Mouse (Mus musculus) limb, embryonic 10.5 days (tissue): ENCODE results near the gene Rbms3. TPM values are rescaled to one million over a fixed set of nuclear protein-coding genes. Genes with fewer than 3 reads are reported as not detected.

Source experiments
- DNase-seq: peaks from one replicate; pipeline ENCODE4 v3.0.0-alpha.2; 2017; ENCODE audit warnings: low spot score
- H3K27ac ChIP-seq: fragments of 300-500 bp; sonication (generic); 2 replicates; pipeline ENCODE4 v1.5.1; 2016; ENCODE audit warnings: mild to moderate bottlenecking
- H3K27me3 ChIP-seq: fragments of 300-500 bp; sonication (generic); 2 replicates; pipeline ENCODE4 v1.6.1; 2016; ENCODE audit warnings: low read depth, mild to moderate bottlenecking; ENCODE audit not compliant: poor library complexity, severe bottlenecking
- H3K36me3 ChIP-seq: fragments of 300-500 bp; sonication (generic); 2 replicates; pipeline ENCODE4 v1.6.1; 2016; ENCODE audit warnings: mild to moderate bottlenecking, moderate library complexity
- H3K4me1 ChIP-seq: fragments of 300-500 bp; sonication (generic); 2 replicates; pipeline ENCODE4 v1.6.1; 2016
- H3K4me3 ChIP-seq: fragments of 300-500 bp; sonication (generic); 2 replicates; pipeline ENCODE4 v1.5.1; 2016; ENCODE audit warnings: mild to moderate bottlenecking, moderate library complexity
- H3K9me3 ChIP-seq: fragments of 300-500 bp; sonication (generic); replicated peaks from 2 replicates; pipeline ENCODE4 v1.6.1; 2016; ENCODE audit warnings: mild to moderate bottlenecking
- WGBS: fragments of 180-500 bp; shearing (Covaris S2); methylation state at CpG from one replicate; pipeline ENCODE4 v1.1.7; 2016; 5-methylcytosine and 5-hydroxymethylcytosine counted together
- polyA plus RNA-seq: library from polyadenylated mRNA; unstranded; fragments of >200 nt; fragmentation: Nextera tagmentation; extraction: Ambion mirVana; gene quantifications from 2 replicates; pipeline ENCODE4 v1.2.1, GENCODE M21; 2016

Rbms3 gene
- polyA plus RNA-seq, 1 experiment from 2014 or later, result 35.2 TPM

GRCm38 (mm10) chr9:116862341-116862740 is 767.4 kb downstream of the Rbms3 start:
- DNase-seq, result no peak
- WGBS, result 91% methylated on average over 3 of the region's 3 CpGs
- Histone ChIP-seq H3K27ac (no peak overlapping the region), H3K36me3 (0 out of 2 replicates have a peak, but pooled peaks cover 4% of the 10 kb centered on the region), H3K4me1 (peaks cover 20% of the 10 kb centered on the region), H3K27me3 (no peaks in the 10 kb centered on the region), H3K9me3 (no peaks in the 10 kb centered on the region), H3K4me3 (no peak overlapping the region)

GRCm38 (mm10) chr9:116857861-116858595 is 771.7 kb downstream of the Rbms3 start:
- Histone ChIP-seq H3K4me3 (no peak overlapping the region), H3K27ac (no peak overlapping the region), H3K27me3 (no peaks in the 10 kb centered on the region), H3K4me1 (peaks cover 13% of the 10 kb centered on the region), H3K9me3 (no peaks in the 10 kb centered on the region), H3K36me3 (no peaks in the 10 kb centered on the region)
- 89% methylated on average over 6 of the region's 6 CpGs for WGBS
- DNase-seq, result no peak

- H3K4me1 ChIP-seq, result peaks cover 12% of the 10 kb centered on the region
- 65% methylated on average over 3 of the region's 3 CpGs for WGBS
- H3K4me3 ChIP-seq, result no peak overlapping the region
- H3K36me3 ChIP-seq, result no peaks in the 10 kb centered on the region
- no peaks in the 10 kb centered on the region for H3K9me3 ChIP-seq
- no peak for DNase-seq
- no peak overlapping the region for H3K27ac ChIP-seq
- H3K27me3 ChIP-seq, result no peaks in the 10 kb centered on the region
These were observed 772.6 kb downstream of the Rbms3 start for GRCm38 (mm10) chr9:116857151-116857550.

- no peaks in the 10 kb centered on the region for H3K36me3 ChIP-seq
- no peaks in the 10 kb centered on the region for H3K9me3 ChIP-seq
- DNase-seq, result no peak
- 63% methylated on average over 3 of the region's 3 CpGs for WGBS
- peak overlapping the region; percentile 17; the same call in 1 of the 2 replicates for H3K27ac ChIP-seq
- H3K4me1 ChIP-seq, result peaks cover 12% of the 10 kb centered on the region
- H3K4me3 ChIP-seq, result no peak overlapping the region
- H3K27me3 ChIP-seq, result no peaks in the 10 kb centered on the region
These were observed 774.0 kb downstream of the Rbms3 start for GRCm38 (mm10) chr9:116855744-116856143.

- Histone ChIP-seq H3K27ac (no peak overlapping the region), H3K27me3 (no peaks in the 10 kb centered on the region), H3K36me3 (no peaks in the 10 kb centered on the region), H3K9me3 (no peaks in the 10 kb centered on the region), H3K4me1 (peaks cover 22% of the 10 kb centered on the region), H3K4me3 (no peak overlapping the region)
- 91% methylated on average over 4 of the region's 4 CpGs for WGBS
- DNase-seq, result no peak
These were observed 780.8 kb downstream of the Rbms3 start for GRCm38 (mm10) chr9:116848905-116849304.

GRCm38 (mm10) chr9:116848166-116848565 is 781.5 kb downstream of the Rbms3 start:
- Histone ChIP-seq H3K9me3 (no peaks in the 10 kb centered on the region), H3K4me3 (no peak overlapping the region), H3K27ac (no peak overlapping the region), H3K4me1 (peaks cover 22% of the 10 kb centered on the region), H3K36me3 (0 out of 2 replicates have a peak, but pooled peaks cover 3% of the 10 kb centered on the region), H3K27me3 (no peaks in the 10 kb centered on the region)
- no peak for DNase-seq
- 87% methylated on average over 10 of the region's 10 CpGs for WGBS

- 0 out of 2 replicates have a peak, but pooled peaks cover 3% of the 10 kb centered on the region for H3K36me3 ChIP-seq
- no peak for DNase-seq
- WGBS, result 56% methylated on average over 7 of the region's 7 CpGs
- H3K9me3 ChIP-seq, result no peaks in the 10 kb centered on the region
- peaks cover 22% of the 10 kb centered on the region for H3K4me1 ChIP-seq
- no peak overlapping the region for H3K4me3 ChIP-seq
- no peaks in the 10 kb centered on the region for H3K27me3 ChIP-seq
- H3K27ac ChIP-seq, result 0 out of 2 replicates have a peak overlapping the region, but pooled peaks have one; percentile 42
These were observed 782.2 kb downstream of the Rbms3 start for GRCm38 (mm10) chr9:116847241-116848135.

GRCm38 (mm10) chr9:116834949-116835348 is 794.8 kb downstream of the Rbms3 start:
- no peaks in the 10 kb centered on the region for H3K9me3 ChIP-seq
- no peak for DNase-seq
- no peaks in the 10 kb centered on the region for H3K27me3 ChIP-seq

GRCm38 (mm10) chr9:116833677-116834076 is 796.0 kb downstream of the Rbms3 start:
- Histone ChIP-seq H3K27me3 (no peaks in the 10 kb centered on the region), H3K4me3 (no peak overlapping the region), H3K36me3 (no peaks in the 10 kb centered on the region), H3K9me3 (no peaks in the 10 kb centered on the region), H3K27ac (no peak overlapping the region), H3K4me1 (peaks cover 10% of the 10 kb centered on the region)
- peak; percentile 21 for DNase-seq
- 81% methylated on average over 7 of the region's 7 CpGs for WGBS

More at GRCm38 (mm10) chr9:116834949-116835348, 794.8 kb downstream of the Rbms3 start:
- peaks cover 10% of the 10 kb centered on the region for H3K4me1 ChIP-seq
- peak overlapping the region; percentile 50 for H3K27ac ChIP-seq
- H3K4me3 ChIP-seq, result no peak overlapping the region
- whole genome bisulfite sequencing, result 62% methylated on average over 8 of the region's 8 CpGs
- no peaks in the 10 kb centered on the region for H3K36me3 ChIP-seq

GRCm38 (mm10) chr9:116832822-116833221 is 796.9 kb downstream of the Rbms3 start:
- Histone ChIP-seq H3K27me3 (no peaks in the 10 kb centered on the region), H3K4me3 (no peak overlapping the region), H3K36me3 (no peaks in the 10 kb centered on the region), H3K27ac (no peak overlapping the region), H3K4me1 (peaks cover 10% of the 10 kb centered on the region), H3K9me3 (no peaks in the 10 kb centered on the region)
- WGBS, result 78% methylated on average over 1 of the region's 1 CpGs
- DNase-seq, result no peak

GRCm38 (mm10) chr9:116831386-116831785 is 798.3 kb downstream of the Rbms3 start:
- Histone ChIP-seq H3K9me3 (no peaks in the 10 kb centered on the region), H3K36me3 (no peaks in the 10 kb centered on the region), H3K27me3 (no peaks in the 10 kb centered on the region), H3K4me3 (no peak overlapping the region), H3K27ac (no peak overlapping the region), H3K4me1 (peaks cover 10% of the 10 kb centered on the region)
- peak; percentile 17 for DNase-seq
- 88% methylated on average over 5 of the region's 5 CpGs for WGBS

- no peaks in the 10 kb centered on the region for H3K27me3 ChIP-seq
- peak; percentile 22 for DNase-seq
- WGBS, result 89% methylated on average over 4 of the region's 4 CpGs
- no peak overlapping the region for H3K27ac ChIP-seq
- no peaks in the 10 kb centered on the region for H3K36me3 ChIP-seq
- no peak overlapping the region for H3K4me3 ChIP-seq
- peaks cover 5% of the 10 kb centered on the region for H3K4me1 ChIP-seq
- H3K9me3 ChIP-seq, result no peaks in the 10 kb centered on the region
These were observed 799.8 kb downstream of the Rbms3 start for GRCm38 (mm10) chr9:116829929-116830328.

- DNase-seq, result no peak
- Histone ChIP-seq H3K4me3 (no peak overlapping the region), H3K4me1 (no peaks in the 10 kb centered on the region), H3K9me3 (no peaks in the 10 kb centered on the region), H3K27me3 (no peaks in the 10 kb centered on the region), H3K36me3 (no peaks in the 10 kb centered on the region), H3K27ac (no peak overlapping the region)
- WGBS, result 92% methylated on average over 7 of the region's 7 CpGs
These were observed 808.1 kb downstream of the Rbms3 start for GRCm38 (mm10) chr9:116821601-116822000.
